Mouse (Mus musculus): ENCODE measurements around the gene Acer2. TPM values are rescaled to one million over a fixed set of nuclear protein-coding genes. Genes with fewer than 3 reads are reported as not detected.

The Acer2 gene
- polyA plus RNA-seq, 1 experiment: 17.0 TPM

- no peak for DNase-seq (ENCODE audit: low read depth)
Measured at GRCm38 (mm10) chr4:86887879-86888278, 13.7 kb downstream of the Acer2 start.

GRCm38 (mm10) chr4:86897411-86897810, 23.2 kb downstream of the Acer2 start:
- DNase-seq (ENCODE audit: low read depth): no peak

- no peak for DNase-seq (ENCODE audit: low read depth)
Measured at GRCm38 (mm10) chr4:86898791-86899474, 24.7 kb downstream of the Acer2 start.

GRCm38 (mm10) chr4:86902351-86902750, 28.2 kb downstream of the Acer2 start:
- DNase-seq (ENCODE audit: low read depth): no peak

GRCm38 (mm10) chr4:86904969-86905368, 30.8 kb downstream of the Acer2 start:
- DNase-seq (ENCODE audit: low read depth): no peak

- no peak for DNase-seq (ENCODE audit: low read depth)
Measured at GRCm38 (mm10) chr4:86905869-86906268, 31.7 kb downstream of the Acer2 start.

- no peak for DNase-seq (ENCODE audit: low read depth)
Measured at GRCm38 (mm10) chr4:86911576-86912341, 37.6 kb downstream of the Acer2 start.

- DNase-seq (ENCODE audit: low read depth): no peak
Measured at GRCm38 (mm10) chr4:86912757-86913156, 38.6 kb downstream of the Acer2 start.

- DNase-seq (ENCODE audit: low read depth): no peak
Measured at GRCm38 (mm10) chr4:86916062-86916461, 41.9 kb downstream of the Acer2 start.

- no peak for DNase-seq (ENCODE audit: low read depth)
Measured at GRCm38 (mm10) chr4:86923476-86924055, 49.4 kb downstream of the Acer2 start.

- DNase-seq (ENCODE audit: low read depth): no peak
Measured at GRCm38 (mm10) chr4:86924804-86925458, 50.7 kb downstream of the Acer2 start.

- no peak for DNase-seq (ENCODE audit: low read depth)
Measured at GRCm38 (mm10) chr4:86926997-86927396, 52.8 kb downstream of the Acer2 start.

- DNase-seq (ENCODE audit: low read depth): no peak
Measured at GRCm38 (mm10) chr4:86930101-86930635, 56.0 kb downstream of the Acer2 start.

- DNase-seq (ENCODE audit: low read depth): no peak
Measured at GRCm38 (mm10) chr4:86930636-86931456, 56.6 kb downstream of the Acer2 start.

GRCm38 (mm10) chr4:86933026-86933425, 58.8 kb downstream of the Acer2 start:
- no peak for DNase-seq (ENCODE audit: low read depth)

- DNase-seq (ENCODE audit: low read depth): no peak
Measured at GRCm38 (mm10) chr4:86936217-86936616, 62.0 kb downstream of the Acer2 start.

- no peak for DNase-seq (ENCODE audit: low read depth)
Measured at GRCm38 (mm10) chr4:86936706-86937105, 62.5 kb downstream of the Acer2 start.

GRCm38 (mm10) chr4:86942656-86943055, 68.5 kb downstream of the Acer2 start:
- DNase-seq (ENCODE audit: low read depth): no peak

GRCm38 (mm10) chr4:86943296-86943695, 69.1 kb downstream of the Acer2 start:
- DNase-seq (ENCODE audit: low read depth): no peak

GRCm38 (mm10) chr4:86948794-86949193, 74.6 kb downstream of the Acer2 start:
- no peak for DNase-seq (ENCODE audit: low read depth)

GRCm38 (mm10) chr4:86953519-86953918, 79.3 kb downstream of the Acer2 start:
- no peak for DNase-seq (ENCODE audit: low read depth)
